Mouse (Mus musculus) fat pad, adult 2 months (tissue): ENCODE data around the gene Kif22.
"Not testable (repeated sequence)": the region's sequence is repeated elsewhere in the genome, so short reads cannot be mapped to it uniquely, and the experiment has no call there.

Source experiments
- DNase-seq: peaks from one replicate; pipeline ENCODE4 v3.0.0-alpha.2; 2011; ENCODE audit warnings: low read depth, low spot score; ENCODE audit errors: extremely low read depth

The Kif22 gene

DNA sequence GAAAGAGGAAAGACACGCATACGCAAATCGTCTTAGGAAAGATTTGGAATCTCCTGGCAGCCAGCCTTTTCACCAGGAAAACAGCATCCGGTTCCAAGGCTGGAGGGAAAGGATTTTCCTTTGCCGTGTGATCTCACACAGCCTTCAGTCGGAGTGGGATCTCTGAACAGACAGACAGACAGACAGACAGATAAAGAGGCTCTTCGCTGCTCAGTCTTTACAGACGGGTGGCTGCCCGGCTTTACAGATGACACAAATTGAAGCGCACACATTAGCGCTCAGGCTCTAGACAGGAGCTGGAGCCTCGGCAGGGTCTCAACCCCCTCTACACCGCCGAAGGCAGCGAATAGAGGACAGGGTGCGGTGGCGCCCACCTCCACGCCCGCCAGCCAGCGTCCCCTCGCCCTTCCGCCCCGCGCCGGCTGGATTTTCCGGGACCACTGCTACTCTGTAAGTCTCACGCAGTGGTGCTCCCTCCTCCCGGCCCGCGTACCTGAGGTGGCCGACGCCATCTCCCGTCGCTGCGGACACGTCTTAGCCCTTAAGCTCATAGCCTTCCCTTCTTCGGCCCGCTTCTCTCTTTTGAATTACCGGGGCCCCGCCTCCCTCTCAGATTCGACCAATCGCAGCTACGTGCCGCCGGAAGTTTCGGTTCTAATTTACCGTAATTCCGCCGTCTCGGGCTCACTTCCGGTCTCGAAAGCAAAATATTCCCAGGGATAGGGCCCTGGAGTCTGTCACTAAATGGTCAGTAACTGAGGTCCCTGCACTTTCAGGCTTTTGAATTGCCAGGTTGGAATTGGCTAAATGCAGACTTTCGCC, at the start of gene Kif22:
TSS of gene Kif22 (minus strand) at position 621 of the 822 bp plus-strand sequence.
- DNase-seq, result no peak

DNA sequence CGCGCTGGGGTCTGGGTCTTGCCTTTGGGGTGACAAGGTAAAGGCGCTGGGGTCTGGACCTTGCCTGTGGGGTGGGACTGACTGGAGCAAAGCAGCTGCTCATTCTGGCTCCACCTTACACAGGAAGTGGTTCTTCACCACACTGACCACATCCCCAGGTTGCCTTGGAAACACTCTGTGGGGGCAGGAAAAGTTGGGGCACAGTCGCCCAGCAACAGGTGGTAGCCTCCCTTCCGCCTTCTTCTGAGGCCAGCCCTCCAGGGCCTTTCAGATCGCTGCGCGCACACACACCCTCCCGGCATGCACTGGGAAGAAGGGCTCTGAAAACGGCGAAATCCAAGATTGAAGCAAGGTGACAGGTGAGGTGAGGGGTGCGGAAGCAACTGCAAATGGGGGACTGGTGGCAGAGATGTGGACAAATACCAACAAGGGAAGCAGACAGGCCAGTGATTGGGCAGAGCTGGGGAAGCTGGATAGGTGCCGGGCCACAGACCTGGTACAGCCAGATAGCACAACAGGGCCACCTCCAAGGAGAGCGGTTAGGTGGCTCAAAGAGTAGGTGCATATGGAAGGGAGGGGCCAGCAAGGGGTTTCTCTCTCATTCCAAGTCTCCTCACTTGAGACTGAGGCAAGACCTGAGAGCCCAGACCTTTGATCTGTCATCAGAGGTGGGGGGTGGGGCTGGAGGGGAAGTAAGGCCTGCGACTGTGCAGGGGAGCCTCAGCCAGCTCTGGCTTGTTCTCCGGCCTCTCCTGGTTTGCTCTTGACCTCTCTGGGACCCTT, 49.0 kb upstream of the Kif22 start, which contains the start of gene AI467606:
TSS of gene AI467606 (plus strand) at position 246 of the 783 bp plus-strand sequence.
- no peak for DNase-seq

DNA sequence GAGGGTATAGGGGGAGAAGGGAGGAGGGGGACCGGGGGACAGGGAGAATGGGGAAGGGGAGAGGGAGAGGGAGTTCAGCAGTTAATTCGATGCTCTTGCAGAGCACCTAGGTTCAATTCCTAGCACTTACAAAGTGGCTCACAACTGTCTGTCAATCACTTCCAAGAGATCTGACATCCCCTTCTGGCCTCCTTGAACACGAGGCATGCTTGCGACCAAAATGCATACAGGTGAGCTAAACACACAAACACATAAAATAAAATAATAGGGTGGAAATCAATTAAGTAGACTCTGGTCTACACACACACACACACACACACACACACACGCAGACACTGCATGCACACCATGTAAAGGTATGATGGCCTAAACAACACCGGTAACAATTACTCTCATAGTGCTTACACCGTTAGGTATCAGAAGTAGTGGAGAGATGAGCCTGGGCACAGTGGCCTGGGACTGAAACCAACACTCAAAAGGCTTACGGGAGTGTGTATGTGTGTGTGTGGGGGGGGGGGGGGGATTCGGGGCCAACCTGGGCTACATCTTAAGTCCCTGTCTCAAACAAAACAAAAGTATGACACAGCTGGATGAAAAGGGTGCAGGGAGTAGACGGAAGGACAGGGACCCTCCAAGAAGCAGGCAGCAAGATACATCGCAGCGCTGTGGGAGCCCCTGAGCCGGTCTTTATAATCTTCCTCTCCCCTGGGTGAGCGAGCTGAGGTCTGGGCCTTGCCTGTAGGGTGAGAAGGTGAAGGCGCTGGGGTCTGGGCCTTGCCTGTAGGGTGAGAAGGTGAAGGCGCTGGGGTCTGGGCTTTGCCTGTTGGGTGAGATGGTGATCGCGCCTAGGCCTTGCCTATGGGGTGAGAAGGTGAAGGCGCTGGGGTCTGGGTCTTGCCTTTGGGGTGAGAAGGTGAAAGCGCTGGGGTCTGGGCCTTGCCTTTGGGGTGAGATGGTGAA, 48.2 kb upstream of the Kif22 start:
- no peak for DNase-seq

DNA sequence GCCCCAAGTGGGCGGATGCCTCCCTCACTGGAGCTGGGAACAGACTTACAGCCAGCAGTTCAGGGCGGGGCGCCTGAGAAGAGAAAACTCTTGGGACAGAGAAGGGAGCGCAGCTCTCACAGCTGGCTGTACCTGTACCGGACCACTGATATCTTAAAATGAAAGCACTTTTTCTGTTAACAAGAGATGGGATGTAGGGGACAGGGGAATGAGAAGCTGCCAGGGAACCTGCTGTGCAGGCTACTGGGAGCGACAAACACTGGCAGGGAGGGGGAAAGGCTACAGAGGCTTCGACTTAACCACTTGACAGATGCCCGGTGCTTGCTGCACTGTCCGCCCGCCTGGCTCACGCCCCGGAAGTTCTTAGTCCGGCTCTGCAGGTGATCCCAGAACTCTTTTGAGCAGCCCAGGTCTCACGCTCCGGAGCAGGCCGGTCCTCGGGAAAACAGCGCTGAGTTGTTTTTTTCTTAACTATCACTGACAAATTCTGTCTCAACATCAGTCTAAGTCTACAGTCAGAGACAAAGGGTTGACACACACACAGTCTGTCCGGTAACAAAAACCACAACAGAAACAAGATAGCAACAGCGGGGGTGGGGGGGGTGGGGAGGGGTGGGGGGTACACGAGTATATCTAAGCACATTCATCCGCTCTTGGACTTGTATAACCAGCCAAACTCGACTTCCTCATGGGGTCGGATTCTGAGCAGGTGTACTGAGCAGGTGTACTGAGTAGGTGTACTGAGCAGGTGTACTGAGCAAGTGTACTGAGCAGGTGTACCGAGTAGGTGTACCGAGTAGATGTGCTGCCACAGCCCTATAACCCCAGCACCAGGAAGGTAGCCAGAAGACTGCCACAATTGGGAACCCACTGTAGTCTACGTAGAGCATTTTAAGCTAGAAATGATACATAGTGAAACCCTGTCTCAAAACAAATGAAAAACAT, 46.9 kb upstream of the Kif22 start:
- DNase-seq, result no peak

DNA sequence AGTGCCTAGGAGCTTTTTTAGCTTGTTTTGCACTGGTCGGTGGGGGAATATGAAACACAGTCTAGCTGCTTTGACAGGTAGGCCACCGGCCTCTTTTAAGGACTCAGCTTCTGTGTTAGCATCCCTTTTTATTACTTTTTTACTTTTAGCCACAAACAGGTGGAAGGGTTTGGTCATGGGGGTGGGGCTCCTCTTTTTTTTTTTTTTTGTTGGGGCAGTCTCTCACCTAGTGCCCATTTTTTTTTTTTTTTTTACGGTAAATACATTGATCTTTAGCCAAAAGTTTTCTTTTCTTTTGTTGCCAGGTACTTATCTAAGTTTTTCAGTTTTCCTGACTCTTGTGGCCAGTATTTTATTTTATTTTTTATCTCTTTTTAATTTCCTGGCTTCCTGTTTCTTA, 45.8 kb upstream of the Kif22 start:
- DNase-seq, result no peak

DNA sequence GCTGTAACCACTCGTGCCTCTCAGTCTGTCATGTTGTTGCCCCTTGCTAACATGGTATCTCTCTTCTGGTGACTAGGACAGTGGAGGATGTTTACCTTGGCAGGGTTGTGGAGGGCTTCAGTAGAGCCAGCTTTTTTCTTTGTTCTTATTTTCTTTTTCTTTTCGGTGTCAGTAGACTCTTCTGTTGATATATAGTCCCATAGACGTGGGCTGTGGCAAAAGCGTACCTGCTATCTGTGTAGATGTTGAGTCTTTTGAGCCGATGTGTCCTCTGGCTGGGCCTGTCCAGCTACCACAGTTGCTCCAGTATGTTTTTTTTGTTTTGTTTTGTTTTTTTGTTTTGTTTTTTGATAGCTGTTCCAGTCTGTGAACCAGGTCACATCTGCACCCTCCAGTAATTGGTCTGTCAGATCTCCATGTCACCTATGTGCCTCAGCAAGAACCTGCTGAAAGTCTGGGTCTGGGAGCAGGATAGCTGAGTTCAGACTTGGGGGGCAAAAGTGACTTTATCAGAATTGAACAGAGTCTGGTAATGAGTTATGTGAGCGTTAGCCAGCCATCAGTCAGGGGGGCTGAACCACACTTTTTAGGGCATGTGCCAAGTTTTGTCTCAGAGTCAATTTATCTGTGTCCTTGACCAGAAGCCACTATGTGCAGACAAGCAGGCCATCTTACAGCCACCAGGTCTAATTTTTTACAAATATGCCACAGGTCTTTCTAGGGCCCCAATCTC, 45.2 kb upstream of the Kif22 start, which contains the start of gene Zg16:
TSS of gene Zg16 (minus strand) at position 51 of the 733 bp plus-strand sequence.
- DNase-seq, result not testable (repeated sequence)

DNA sequence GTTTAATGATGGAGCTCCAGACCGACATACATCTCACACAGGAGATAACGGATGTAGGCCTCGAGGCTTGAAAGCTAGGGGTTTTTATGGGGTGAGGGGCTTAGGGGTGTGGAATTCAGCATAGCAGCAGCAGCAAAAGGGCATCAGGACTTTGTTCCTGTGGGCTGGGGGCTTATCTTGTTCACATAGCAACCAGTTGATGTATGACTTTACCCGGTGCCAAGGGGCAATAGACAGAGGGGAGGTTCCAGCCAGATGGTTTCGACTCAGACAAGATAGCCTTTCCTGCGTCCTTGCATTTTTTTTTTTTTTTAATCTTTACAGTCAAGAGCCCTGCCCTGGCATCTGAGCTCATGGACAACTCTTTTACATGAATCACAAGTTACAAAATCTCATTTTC, 43.5 kb upstream of the Kif22 start:
- DNase-seq, result not testable (repeated sequence)

DNA sequence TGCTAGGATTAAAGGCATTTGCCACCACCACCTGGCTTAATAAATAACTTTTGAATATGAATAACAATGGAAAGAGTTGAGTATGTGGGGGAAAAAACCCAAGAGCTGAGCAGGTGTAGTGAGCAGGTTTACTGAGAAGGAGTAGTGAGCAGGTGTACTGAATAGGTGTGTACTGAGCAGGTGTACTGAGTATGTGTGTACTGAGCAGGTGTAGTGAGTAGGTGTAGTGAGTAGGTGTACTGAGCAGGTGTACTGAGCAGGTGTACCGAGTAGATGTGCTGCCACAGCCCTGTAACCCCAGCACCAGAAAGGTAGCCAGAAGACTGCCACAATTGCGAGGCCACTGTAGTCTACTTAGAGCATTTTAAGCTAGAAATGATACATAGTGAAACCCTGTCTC, 42.5 kb upstream of the Kif22 start:
- DNase-seq, result no peak

DNA sequence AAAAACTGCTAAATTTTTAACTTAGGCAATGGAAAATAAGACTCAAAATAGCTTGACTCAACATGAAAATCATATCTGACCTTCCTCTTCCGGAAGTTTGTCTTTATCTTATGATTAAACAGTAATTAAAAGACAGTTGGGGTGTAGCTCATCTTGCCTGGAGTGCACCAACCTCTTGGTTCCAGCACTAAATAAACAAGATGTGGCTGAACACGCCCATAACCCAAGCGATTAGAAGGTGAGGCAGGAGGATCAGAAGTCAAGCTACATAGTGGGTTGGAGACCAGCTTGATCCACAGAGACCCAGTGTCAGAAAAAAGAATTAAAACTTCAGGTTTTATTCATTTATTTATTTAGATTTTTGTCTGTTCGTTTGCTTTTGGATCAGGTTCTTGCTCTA, 41.4 kb upstream of the Kif22 start:
- no peak for DNase-seq

DNA sequence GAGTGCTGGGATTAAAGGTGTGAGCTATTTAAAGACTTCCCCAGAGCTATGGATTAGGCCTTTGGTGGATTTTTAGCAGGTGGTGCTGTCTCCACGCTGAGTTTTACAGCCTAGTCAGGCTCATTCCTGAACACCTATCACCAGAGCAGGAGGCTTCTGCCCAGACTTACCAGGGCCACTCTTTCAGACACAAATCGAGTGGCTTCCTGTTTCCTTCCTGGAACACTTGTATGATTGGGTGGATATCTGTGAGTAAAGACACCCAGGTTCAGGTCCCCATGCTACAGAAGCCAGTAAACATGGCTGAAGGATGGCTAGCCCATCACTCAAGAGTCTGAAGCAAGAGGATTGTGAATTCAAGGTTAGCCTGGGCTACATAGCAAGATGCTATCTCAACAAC, 40.7 kb upstream of the Kif22 start:
- DNase-seq, result no peak

DNA sequence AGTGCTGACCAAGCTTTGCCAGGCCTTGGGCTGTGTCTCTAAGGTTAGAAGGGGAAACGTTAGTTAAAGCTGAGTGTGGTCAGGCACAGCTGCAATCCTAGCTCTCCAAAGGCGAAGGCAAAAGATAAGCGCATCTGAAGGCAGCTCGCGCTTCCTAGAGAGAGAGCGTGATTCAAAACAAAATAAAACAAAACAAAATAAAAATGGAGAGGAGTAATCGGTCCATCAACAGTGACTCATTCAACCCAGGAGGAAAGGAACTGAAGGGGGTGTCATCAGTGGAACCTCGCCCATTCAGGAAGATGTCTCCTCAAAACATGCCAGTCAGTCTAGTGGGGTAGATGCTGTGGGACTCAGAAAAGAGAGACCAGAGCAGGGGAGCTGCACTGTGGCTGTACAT, 40.0 kb upstream of the Kif22 start:
- DNase-seq, result no peak

DNA sequence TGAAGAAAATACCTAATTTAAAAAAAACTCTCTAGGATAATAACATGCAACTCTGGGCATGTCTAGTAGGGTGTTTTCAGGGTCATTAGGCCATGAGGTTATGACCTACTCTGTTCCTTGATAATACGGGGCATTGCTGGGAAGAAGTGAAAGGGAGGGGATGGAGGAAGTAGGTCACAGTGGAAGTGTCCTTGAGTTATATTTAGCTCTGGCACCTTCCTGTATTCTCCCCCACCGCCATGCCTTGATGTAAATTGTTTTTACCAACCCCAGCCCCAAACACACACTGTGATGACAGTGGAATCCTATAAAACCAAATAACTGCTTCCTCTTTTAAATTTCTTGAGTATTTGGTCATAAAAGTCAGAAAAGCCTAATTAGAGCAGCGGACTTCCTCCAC, 37.8 kb upstream of the Kif22 start:
- no peak for DNase-seq

DNA sequence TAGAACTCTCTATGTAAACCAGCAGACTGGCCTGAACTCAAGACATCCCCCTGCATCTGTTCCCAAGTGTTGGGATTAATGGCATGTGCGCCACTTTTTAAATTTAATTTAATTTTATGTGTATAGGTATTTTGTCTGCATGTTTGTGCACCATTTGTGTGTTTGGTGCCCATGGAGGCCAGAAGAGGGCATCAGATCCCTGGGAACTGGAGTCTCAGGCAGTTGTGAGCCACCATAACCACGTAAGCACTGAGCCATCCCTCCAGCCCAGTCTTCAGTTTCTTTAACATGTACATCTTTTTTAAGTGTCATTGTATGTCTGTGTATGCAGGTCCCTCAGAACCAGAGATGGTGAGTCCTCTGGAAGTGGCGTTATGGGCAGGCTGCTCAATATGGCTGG, 35.4 kb upstream of the Kif22 start:
- no peak for DNase-seq

DNA sequence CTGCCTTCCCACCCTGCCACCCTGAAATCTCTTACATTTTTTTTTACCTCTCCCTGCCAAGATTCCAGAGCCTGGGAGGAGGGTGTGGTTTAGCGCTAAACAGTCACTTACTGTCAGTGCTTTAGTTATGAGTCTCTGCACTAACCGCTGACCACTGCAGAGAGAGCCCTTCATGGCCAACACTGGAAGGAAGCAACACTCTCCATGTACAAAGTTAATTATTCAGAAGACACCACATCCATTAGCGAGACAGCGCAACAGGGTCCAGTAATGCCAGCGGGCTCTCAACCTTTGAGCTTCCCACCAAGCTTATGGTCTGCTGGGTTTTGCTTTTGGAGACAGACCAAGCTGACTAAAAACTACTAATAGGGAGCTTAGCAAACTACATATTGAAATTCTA, 33.9 kb upstream of the Kif22 start:
- DNase-seq, result no peak

DNA sequence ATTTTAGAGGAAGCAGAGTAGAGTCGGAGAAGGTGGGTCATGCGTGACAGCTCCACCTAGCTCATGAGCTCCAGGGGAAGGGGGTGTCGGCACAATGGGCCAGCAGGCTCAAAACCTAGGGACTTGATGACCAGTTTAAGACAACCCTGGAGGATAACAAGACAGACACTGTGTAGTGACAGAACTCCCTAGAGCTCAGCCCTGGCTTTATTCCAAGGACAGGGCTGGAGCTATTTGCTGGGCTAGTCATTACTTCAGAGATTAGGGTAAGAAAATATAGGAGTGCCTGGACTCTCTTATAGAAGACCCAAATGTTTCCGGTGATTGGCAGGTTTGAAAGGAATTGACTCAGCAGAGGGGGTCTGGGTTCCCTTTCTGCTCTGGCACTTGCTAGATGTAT, 30.9 kb upstream of the Kif22 start:
- no peak for DNase-seq

DNA sequence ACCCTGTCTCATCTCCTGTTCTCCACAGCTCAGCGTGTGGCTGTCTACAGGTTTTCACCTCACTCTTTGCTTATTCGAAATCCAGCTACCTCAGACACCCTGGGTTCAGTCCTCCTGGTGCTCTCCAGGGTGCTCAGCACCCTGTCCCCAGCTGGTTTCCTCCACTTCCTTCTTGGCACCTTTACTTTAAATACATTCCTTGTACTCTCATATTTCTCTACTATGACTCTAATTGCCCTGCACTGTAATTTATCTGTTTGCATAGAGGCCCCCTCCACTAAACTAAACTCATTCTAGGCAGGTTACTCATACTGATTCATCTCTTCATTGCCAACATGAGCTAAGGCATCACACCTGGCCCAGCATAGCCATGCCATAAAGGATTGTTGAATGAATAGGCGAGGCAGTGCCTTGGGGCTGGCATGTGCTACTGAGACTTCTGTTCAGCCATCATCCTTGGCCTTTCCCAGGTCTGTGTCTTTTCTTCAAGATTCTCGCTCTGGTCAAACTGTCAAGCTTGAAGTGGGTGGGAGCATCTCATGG, 28.7 kb upstream of the Kif22 start:
- DNase-seq, result no peak

DNA sequence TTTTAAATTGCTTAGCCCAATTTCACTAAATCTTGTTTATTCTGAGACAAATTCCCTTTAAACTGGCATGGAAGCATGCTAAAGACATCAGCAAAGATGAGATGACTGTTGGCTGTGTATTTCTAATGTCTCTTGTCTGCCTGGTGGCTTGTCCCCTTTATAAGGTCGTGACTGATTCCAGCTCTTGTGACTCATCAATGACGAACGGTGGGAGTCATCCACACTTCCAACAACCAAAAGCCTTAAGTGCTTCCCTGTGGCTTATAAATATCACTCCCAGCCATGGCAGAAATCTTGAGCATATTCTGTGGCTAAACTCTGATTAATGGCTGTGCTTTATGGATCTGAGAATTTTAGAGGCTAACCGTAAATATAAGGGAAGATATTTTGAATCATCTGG, 24.0 kb upstream of the Kif22 start:
- DNase-seq, result no peak

DNA sequence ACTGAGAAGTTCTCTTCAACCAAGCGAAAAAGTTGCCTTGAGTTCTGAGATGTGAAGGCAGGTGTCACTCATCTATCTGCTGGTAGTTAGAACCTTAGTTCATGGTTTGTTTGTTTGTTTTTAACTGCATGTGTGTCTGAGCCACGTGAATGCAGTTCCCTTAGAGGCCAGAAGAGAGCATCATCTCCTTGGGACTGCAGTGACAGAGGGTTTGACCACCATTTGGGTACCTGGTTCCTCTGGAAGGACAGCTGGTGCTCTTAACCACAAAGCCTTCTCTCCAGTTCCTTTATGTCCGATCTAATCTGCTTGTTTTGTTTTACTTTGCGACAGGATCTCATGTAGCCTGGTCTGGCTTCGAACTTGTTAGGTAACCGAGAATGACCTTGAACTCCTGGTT, 23.3 kb upstream of the Kif22 start:
- no peak for DNase-seq

DNA sequence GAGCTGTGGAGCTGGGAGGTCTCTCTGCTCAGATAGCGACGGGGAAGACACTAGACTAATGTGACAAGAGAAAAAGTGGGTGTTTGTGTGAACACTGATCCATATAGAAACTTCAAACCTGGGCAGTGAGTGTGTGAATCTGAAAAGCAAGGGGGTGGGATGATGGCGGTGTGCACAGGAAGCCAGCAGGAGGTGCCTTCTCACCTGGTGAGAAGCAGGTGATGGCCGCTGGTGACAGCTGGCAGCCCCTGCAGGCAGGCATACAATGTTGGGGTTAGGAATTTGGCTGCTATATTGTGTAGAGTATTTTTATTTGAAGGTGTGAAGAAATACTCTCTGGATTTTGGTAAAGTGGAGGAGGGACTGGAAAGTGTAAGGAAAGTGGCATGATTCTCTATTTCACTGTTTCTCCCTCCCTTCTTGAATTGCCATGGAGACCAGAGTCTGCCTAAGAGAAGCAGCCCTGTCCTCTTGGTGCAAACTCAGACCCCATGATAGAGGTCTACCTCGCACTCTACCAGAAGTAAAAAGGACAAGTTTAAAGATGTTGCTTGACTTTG, 12.8 kb upstream of the Kif22 start:
- DNase-seq, result no peak
